Mouse (Mus musculus): ENCODE results near the gene Ciao1.

- TF ChIP-seq TCF12 (IDR thresholded peaks at IDR 0.05; ENCODE audit: insufficient read depth, poor library complexity, severe bottlenecking) (no peak), POLR2A (IDR thresholded peaks at IDR 0.05; ENCODE audit: insufficient read length, low read depth) (no peak), MYOD1 (IDR thresholded peaks at IDR 0.05; ENCODE audit: control insufficient read depth in 1 of 3, insufficient read length in 2 of 3, low read depth in 2 of 3) (no peak), CEBPB (IDR thresholded peaks at IDR 0.05; ENCODE audit: insufficient read depth, poor library complexity, severe bottlenecking) (no peak), E2F4 (IDR thresholded peaks at IDR 0.05; ENCODE audit: insufficient read depth) (no peak)
These were observed 7.7 kb upstream of the Ciao1 start for GRCm38 (mm10) chr2:127255294-127255693.
